Mouse (Mus musculus) ES-Bruce4 (cell line): Measurements from ENCODE around the gene Mtf1.

Experiments
- CTCF ChIP-seq: IDR thresholded peaks from one replicate; pipeline ENCODE4 v1.8.1; 2011; ENCODE audit warnings: low read depth, low read length
- EP300 ChIP-seq: IDR thresholded peaks from 2 replicates; pipeline ENCODE4 v1.6.1; 2011; ENCODE audit warnings: low read depth, low read length; ENCODE audit not compliant: insufficient read depth

DNA sequence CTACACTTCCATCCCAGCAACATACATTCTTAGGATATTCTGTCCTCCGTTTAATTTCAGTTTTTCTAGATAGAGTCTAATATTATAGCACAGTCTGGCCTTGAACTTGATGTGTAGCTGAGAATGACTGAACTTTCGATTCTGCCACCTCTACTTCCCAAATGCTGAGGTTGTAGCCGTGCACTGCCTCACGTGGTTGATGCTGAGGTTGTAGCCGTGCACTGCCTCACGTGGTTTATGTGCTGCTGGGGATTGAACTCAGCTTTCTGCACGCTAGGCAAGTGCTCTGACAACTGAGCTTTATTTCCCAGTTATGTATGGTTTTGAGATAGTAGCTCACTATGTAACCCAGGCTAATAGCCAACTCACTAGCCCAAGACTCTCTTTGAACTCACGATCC is 5.8 kb upstream of the Mtf1 start:
- TF ChIP-seq CTCF (no peak), EP300 (no peak)
